Mouse (Mus musculus) small intestine, adult 2 months (tissue): ENCODE data around the gene Hs1bp3. TPM values are rescaled to one million over a fixed set of nuclear protein-coding genes. Genes with fewer than 3 reads are reported as not detected.
A peak's percentile ranks its signal among the peaks of the same experiment; 100 is the strongest.

Experiments used
- H3K27ac ChIP-seq: fragments of 200-500 bp; 2 replicates; pipeline ENCODE4 v1.5.1; 2012; ENCODE audit warnings: low read depth, low read length, control low read depth, inconsistent platforms; ENCODE audit not compliant: insufficient read depth
- H3K27me3 ChIP-seq: fragments of 200-500 bp; 2 replicates; pipeline ENCODE4 v1.6.1; 2012; ENCODE audit warnings: mild to moderate bottlenecking, moderate library complexity, low read length, inconsistent platforms; ENCODE audit not compliant: control insufficient read depth, insufficient read depth
- H3K36me3 ChIP-seq: fragments of 200-500 bp; 2 replicates; pipeline ENCODE4 v1.6.1; 2012; ENCODE audit warnings: mild to moderate bottlenecking, low read length, control low read depth, inconsistent platforms; ENCODE audit not compliant: control insufficient read depth, insufficient read depth
- H3K4me1 ChIP-seq: fragments of 200-500 bp; 2 replicates; pipeline ENCODE4 v1.6.1; 2012; ENCODE audit warnings: low read length, inconsistent platforms, mixed read lengths; ENCODE audit not compliant: control insufficient read depth, insufficient read depth, insufficient read length
- H3K4me3 ChIP-seq: fragments of 200-500 bp; 2 replicates; pipeline ENCODE4 v1.5.1; 2012; ENCODE audit warnings: low read depth, mild to moderate bottlenecking, control low read depth, inconsistent platforms, low read length, moderate library complexity
- CTCF ChIP-seq: fragments of 200-500 bp; IDR thresholded peaks from 2 replicates; pipeline ENCODE4 v1.5.1; 2012; ENCODE audit warnings: low read depth, mild to moderate bottlenecking, control low read depth, inconsistent platforms, low read length, moderate library complexity, mixed read lengths; ENCODE audit not compliant: insufficient replicate concordance, insufficient read length; ENCODE audit errors: extremely low read depth
- POLR2A ChIP-seq: fragments of 200-500 bp; IDR thresholded peaks from 2 replicates; pipeline ENCODE4 v1.6.1; 2012; ENCODE audit warnings: low read depth, mild to moderate bottlenecking, control low read depth, inconsistent platforms, low read length, moderate library complexity
- WGBS: fragments of 180-500 bp; shearing (Covaris S2); methylation state at CpG from one replicate; pipeline ENCODE4 v1.1.7; 2018; 5-methylcytosine and 5-hydroxymethylcytosine counted together
- polyA plus RNA-seq: library from polyadenylated mRNA; depleted of rRNA; stranded (reverse); fragments of >200 nt; gene quantifications from 2 replicates; pipeline ENCODE4 v1.2.3, GENCODE M21; 2012

The Hs1bp3 gene
- polyA plus RNA-seq, 1 experiment: 15.2 TPM

DNA sequence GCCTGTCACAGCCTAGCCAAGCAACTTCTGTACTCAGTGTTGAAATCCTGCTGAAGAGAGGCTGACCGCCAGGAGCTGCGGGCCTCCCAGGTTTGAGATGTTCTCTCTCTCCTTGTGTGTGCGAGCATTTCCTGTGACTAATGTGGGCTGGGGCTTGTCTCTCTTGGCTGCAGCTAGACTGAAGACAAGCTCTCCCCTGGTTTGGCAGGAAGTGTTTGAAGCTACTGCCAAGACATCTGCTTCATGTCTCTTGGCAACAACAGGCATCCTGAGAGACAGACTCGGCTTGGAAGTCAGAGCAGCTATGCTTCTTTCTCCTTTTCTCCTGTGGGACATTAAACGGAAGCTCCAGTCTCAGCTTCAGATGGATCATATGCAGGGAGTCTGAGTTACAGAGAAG lies 44.2 kb downstream of the Hs1bp3 start:
- WGBS: 70% methylated on average over 5 of the region's 5 CpGs
- H3K36me3 ChIP-seq: no peaks in the 10 kb centered on the region
- H3K4me3 ChIP-seq: no peak overlapping the region
- H3K27ac ChIP-seq: peak overlapping the region; percentile 66
- no peaks in the 10 kb centered on the region for H3K27me3 ChIP-seq
- TF ChIP-seq POLR2A (no peak), CTCF (peak; percentile 16; the same call in 1 of the 2 replicates)
- H3K4me1 ChIP-seq: peaks cover 22% of the 10 kb centered on the region

- Histone ChIP-seq H3K36me3 (no peaks in the 10 kb centered on the region), H3K27ac (peak overlapping the region; percentile 66), H3K4me3 (no peak overlapping the region), H3K4me1 (peaks cover 21% of the 10 kb centered on the region), H3K27me3 (no peaks in the 10 kb centered on the region)
- no peak for TF ChIP-seq POLR2A
- TF ChIP-seq CTCF: no peak
- WGBS: 78% methylated on average over 5 of the region's 5 CpGs
Observed at GRCm38 (mm10) chr12:8358344-8358966, 45.2 kb downstream of the Hs1bp3 start.

GRCm38 (mm10) chr12:8359418-8360112 lies 46.3 kb downstream of the Hs1bp3 start:
- 68% methylated on average over 3 of the region's 3 CpGs for WGBS
- H3K27ac ChIP-seq: peak overlapping the region; percentile 73

GRCm38 (mm10) chr12:8361866-8362265 lies 48.6 kb downstream of the Hs1bp3 start:
- Histone ChIP-seq H3K27ac (no peak overlapping the region), H3K27me3 (no peaks in the 10 kb centered on the region), H3K4me1 (peaks cover 36% of the 10 kb centered on the region), H3K4me3 (no peak overlapping the region), H3K36me3 (no peaks in the 10 kb centered on the region)
- WGBS: 85% methylated on average over 5 of the region's 5 CpGs
- TF ChIP-seq CTCF (no peak), POLR2A (no peak)

More at GRCm38 (mm10) chr12:8359418-8360112, 46.3 kb downstream of the Hs1bp3 start:
- Histone ChIP-seq H3K27me3 (no peaks in the 10 kb centered on the region), H3K4me3 (no peak overlapping the region), H3K36me3 (no peaks in the 10 kb centered on the region), H3K4me1 (peaks cover 22% of the 10 kb centered on the region)
- TF ChIP-seq CTCF (no peak), POLR2A (no peak)

- WGBS: 45% methylated on average over 7 of the region's 7 CpGs
- no peak for TF ChIP-seq CTCF
- no peak for TF ChIP-seq POLR2A
- Histone ChIP-seq H3K4me1 (peaks cover 39% of the 10 kb centered on the region), H3K4me3 (no peak overlapping the region), H3K27ac (no peak overlapping the region), H3K36me3 (no peaks in the 10 kb centered on the region), H3K27me3 (no peaks in the 10 kb centered on the region)
Observed at GRCm38 (mm10) chr12:8362400-8362799, 49.2 kb downstream of the Hs1bp3 start.

DNA sequence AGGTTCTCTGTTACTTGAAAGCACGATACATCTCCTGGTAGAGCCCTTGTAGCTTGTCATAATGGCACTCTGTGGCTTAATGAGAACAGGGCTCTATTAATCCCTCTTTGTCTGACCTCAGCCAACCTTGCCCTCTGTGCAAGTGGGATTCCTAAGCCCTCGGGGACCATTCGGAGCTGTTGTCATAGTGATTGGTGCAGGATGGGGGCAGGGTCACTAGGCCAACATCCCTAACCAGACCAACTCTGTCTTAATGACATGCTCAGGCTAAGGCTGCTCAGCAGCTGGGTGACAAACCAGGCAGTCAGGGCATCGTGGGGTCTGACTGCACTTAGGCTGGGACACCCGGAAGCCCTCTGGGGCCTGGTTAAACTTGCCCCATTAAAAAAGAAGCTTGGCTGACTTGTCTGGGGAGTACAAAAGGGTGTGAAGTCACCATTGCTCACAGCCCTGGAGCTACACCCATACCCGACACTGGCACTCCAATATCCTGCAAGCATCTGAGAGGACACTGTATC lies 51.1 kb downstream of the Hs1bp3 start:
- peaks cover 28% of the 10 kb centered on the region for H3K4me1 ChIP-seq
- H3K4me3 ChIP-seq: no peak overlapping the region
- 86% methylated on average over 6 of the region's 6 CpGs for WGBS
- no peaks in the 10 kb centered on the region for H3K36me3 ChIP-seq
- TF ChIP-seq POLR2A: no peak
- TF ChIP-seq CTCF: no peak
- H3K27me3 ChIP-seq: no peaks in the 10 kb centered on the region
- no peak overlapping the region for H3K27ac ChIP-seq

GRCm38 (mm10) chr12:8365336-8365735 lies 52.1 kb downstream of the Hs1bp3 start:
- Histone ChIP-seq H3K4me1 (peaks cover 22% of the 10 kb centered on the region), H3K4me3 (no peak overlapping the region), H3K36me3 (no peaks in the 10 kb centered on the region), H3K27ac (peak overlapping the region; percentile 76), H3K27me3 (no peaks in the 10 kb centered on the region)
- TF ChIP-seq CTCF: no peak
- WGBS: 77% methylated on average over 7 of the region's 7 CpGs
